Mouse (Mus musculus): ENCODE data around the gene Lin7c.

The Lin7c gene

DNA sequence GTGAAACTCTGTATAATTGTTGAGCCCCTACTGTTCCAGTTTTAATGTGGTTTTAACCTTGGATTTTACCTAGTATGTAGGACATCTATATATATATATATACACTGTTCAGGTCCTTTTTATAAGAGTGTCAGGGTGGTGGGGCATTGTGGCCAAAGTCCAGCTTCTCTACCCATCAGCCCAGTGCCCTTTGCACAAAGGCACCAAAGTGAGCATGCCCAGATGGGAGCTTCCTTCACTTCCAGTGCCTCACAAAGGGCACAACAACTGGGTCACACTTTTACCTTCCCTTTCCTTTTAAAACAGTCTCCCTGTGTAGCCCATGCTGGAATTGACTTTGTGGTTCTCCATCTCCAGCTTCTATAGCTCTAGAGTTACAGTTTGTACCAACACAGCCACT, 23.9 kb downstream of the Lin7c start:
- in situ Hi-C loops (cut with MboI, MseI), result loop anchor here (25.0 kb wide), 1 partner anchor 648 kb away; no protein-coding TSS in a partner anchor

GRCm38 (mm10) chr2:109916782-109917495, 26.3 kb downstream of the Lin7c start:
- in situ Hi-C loops (cut with MboI, MseI), result loop anchor here (5.0 to 25.0 kb wide), 2 partner anchors 100 to 645 kb away; partner anchors contain the start of gene Ccdc34

DNA sequence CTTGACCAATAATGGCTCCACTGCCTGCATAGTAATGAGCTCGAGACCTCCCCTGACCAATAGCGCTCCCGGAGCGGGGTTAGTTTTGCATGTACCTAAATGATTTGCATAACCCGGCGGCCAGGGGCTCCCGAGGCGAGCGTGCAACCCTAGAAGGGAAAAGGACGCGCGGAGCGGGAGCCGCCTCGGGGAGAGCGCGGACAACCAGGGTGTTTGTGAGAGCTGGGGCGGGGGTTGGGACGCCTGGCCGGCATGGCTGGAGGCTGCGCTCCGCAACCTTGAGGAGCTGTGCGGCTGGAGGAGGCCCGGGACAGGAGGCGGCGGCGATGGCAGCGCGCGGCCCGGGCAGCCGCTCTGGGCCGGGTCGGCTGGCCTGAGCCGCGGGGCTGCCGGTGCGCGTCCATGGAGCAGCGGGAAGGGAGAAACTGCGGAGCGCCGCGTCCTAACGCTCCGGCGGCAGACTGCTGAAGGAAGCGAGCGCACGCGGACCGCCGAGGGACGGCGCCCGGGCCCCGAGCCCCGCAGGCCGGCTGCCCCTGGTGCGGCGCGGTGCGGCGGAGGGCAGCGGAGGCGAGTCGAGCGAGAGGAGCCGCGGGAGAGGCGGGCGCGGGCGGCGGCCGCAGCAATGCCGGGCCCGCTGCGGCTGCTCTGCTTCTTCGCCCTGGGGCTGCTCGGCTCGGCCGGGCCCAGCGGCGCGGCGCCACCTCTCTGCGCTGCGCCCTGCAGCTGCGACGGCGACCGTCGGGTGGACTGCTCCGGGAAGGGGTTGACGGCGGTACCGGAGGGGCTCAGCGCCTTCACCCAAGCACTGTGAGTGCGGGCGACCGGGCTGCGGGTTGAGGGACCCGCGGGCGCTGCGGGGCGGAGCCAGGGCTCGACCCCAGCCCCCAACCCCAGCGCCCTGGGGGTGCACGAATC, 27.1 kb downstream of the Lin7c start, which contains the start of gene Lgr4:
Gene Lgr4 (plus strand): TSS at position 152 of the 918 bp plus-strand sequence.
- in situ Hi-C loops (cut with MboI, MseI), result loop anchor here (5.0 to 25.0 kb wide), 2 partner anchors 100 to 645 kb away; partner anchors contain the start of gene Ccdc34

DNA sequence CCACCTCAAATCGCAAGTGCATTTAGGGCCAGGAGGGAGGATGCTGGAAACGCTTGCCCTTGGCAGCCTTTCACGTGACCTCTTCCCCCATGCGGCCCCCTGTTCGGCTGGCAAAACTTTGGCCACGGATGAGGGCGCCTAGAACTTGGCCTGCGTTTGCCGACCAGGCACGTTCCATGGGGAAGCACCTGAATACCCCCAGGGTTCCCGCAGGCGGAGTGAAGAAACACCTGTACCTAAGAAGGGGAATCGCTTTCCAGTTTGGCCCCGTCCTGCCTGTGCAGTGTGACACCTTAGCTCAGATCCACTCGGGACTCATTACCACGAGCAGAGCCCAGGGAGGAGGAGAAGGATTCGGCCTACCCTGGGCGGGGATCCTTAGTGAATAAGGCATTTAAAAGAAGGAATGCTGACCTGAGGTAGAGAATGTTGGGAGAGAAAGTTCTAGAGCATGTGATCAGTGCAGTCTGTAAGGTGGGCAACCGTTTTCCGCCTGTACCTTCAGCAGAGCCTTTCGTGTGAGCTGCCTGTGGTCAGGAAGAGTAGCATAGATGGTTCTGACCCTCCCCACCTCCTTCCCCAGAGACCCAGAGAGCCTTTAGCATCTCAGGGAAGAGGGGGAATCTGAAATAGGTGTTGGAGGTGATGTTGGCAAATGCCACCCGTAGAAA, 28.1 kb downstream of the Lin7c start:
- in situ Hi-C loops (cut with MboI, MseI), result loop anchor here (5.0 to 25.0 kb wide), 2 partner anchors 99 to 644 kb away; partner anchors contain the start of gene Ccdc34

- in situ Hi-C loops (cut with MboI, MseI), result loop anchor here (25.0 kb wide), 1 partner anchor 642 kb away; no protein-coding TSS in a partner anchor
These were observed 29.8 kb downstream of the Lin7c start for GRCm38 (mm10) chr2:109920471-109920870.

DNA sequence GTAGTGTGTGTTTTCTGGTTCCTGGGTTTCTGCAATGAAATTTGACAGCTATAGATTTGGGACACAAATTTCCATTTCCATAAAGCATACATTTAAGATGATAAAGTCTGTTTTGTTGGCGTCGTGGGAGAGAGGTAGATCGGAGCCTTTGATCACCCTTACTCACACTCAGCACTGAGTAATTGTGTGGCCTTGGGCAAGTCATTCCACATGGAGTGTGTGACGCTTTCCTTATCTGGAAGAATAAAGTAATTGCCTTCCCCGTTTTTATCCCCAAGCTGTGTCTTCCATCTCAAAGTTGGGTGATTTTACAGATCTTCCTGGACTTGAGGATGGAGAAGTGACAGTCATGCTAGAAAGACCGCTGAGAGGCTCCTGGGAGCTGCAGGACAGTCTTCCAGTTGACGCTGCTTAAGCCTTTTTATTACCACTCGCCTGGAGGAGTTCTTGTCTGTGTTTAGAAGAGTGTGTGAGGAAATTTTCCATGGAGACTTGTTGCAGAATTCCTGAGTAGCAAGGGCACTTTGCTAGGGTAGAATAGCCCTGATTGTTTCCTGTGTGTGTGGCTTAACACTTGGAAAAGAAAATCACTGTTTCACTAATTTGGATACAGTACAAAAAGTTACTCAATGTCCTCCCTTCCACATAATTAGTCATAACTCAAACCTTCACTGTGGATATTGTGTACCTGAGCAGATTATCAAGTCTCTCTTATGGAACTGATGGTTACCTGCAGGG, 30.8 kb downstream of the Lin7c start:
- in situ Hi-C loops (cut with MboI, MseI), result loop anchor here (25.0 kb wide), 1 partner anchor 641 kb away; no protein-coding TSS in a partner anchor

GRCm38 (mm10) chr2:109922306-109922705, 31.7 kb downstream of the Lin7c start:
- in situ Hi-C loops (cut with MboI, MseI), result loop anchor here (25.0 kb wide), 1 partner anchor 640 kb away; no protein-coding TSS in a partner anchor

GRCm38 (mm10) chr2:109923031-109923430, 32.4 kb downstream of the Lin7c start:
- in situ Hi-C loops (cut with MboI, MseI), result loop anchor here (25.0 kb wide), 1 partner anchor 639 kb away; no protein-coding TSS in a partner anchor

GRCm38 (mm10) chr2:109923945-109924344, 33.3 kb downstream of the Lin7c start:
- in situ Hi-C loops (cut with MboI, MseI), result loop anchor here (25.0 kb wide), 1 partner anchor 638 kb away; no protein-coding TSS in a partner anchor

GRCm38 (mm10) chr2:109926984-109927383, 36.3 kb downstream of the Lin7c start:
- in situ Hi-C loops (cut with MboI, MseI), result no loop called here

DNA sequence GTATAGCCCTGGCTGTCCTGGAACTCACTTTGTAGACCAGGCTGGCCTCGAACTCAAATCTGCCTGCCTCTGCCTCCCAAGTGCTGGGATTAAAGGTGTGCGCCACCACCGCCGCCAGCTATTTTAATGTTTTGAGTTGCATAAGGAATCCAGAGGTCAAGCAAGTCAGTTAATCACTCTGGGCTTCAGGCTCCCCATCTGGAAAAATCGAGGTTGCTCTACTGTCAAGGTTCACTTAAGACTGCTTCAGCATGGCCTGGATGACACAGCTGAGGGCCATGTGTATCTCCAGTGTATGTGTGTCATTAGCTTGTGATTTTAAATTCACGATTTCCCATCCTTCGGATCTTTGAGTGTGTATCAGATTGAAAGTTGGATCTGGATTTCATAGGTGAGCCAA, 36.8 kb downstream of the Lin7c start:
- in situ Hi-C loops (cut with MboI, MseI), result no loop called here

- in situ Hi-C loops (cut with MboI, MseI), result no loop called here
These were observed 37.2 kb downstream of the Lin7c start for GRCm38 (mm10) chr2:109927876-109928275.

DNA sequence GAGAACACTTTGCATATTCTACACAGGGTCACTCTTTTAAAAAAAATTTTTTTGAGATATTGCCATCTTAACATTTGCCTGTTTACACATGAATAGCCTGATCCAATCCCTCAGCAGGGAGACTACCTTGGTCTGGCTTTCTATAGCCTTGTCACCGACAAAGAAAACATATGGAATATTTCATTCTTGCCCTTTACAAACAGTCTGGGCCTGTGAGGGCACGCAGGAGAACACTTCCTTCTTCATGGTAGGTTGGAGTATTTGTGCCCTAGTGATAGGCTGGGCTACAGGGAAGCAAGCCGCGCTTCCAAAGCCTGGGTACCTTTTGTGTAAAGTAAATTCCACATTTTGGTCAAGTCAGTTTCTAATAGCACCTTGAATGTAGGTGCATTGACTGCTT, 38.1 kb downstream of the Lin7c start:
- in situ Hi-C loops (cut with MboI, MseI), result no loop called here

DNA sequence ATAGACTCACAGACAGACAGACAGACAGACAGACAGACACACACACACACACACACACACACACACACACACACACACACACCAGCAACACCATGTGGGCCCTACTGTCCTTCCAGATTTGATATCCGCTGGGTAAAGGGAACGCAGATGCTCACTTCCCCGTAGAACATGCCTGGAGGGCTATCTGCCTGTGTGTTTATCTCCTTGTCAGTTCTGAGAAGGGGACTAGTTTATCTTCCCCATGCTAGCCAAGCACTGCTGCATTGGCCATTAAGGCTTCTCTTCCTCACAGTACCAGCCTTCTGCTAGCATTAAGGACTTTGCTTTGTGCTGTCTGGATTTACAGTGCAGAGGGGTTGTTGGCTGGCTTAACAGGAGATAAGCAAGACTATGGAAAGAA, 38.6 kb downstream of the Lin7c start:
- in situ Hi-C loops (cut with MboI, MseI), result no loop called here

DNA sequence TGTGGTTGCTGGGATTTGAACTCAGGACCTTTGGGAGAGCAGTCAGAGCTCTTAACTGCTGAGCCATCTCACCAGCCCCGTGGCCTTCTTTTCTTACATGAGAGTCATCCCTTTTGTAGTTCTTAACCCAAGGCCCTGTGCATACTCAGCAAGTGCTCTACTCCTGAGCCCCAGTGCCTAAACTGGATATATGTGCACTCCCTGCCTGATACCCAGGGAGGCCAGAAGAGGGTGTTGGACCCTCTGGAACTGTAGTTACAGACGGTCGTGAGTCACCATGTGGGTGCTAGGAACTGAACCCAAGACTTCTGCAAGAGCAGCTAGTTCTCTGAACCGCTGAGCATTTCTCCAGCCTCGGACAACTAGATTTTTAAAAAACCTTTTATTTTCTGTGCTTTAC, 39.7 kb downstream of the Lin7c start:
- in situ Hi-C loops (cut with MboI, MseI), result no loop called here

DNA sequence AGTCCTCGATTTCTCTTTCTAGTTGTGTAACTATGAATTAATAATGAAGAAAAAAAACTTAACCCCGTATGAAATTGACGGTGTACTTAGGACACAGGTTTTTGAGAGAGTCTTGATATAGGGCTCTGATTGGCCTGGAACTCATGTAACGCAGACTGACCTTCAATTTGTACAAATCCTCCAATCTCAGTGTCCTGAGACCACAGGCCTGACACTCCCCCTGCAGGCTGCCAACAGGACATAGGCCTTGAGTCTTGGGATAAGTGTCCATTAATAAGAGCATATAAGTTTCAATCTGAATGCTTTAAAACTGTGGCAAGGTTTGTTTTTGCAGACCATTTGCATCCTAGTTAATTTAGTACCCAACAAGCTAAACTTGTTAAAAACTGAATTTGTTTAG, 40.1 kb downstream of the Lin7c start:
- in situ Hi-C loops (cut with MboI, MseI), result no loop called here

DNA sequence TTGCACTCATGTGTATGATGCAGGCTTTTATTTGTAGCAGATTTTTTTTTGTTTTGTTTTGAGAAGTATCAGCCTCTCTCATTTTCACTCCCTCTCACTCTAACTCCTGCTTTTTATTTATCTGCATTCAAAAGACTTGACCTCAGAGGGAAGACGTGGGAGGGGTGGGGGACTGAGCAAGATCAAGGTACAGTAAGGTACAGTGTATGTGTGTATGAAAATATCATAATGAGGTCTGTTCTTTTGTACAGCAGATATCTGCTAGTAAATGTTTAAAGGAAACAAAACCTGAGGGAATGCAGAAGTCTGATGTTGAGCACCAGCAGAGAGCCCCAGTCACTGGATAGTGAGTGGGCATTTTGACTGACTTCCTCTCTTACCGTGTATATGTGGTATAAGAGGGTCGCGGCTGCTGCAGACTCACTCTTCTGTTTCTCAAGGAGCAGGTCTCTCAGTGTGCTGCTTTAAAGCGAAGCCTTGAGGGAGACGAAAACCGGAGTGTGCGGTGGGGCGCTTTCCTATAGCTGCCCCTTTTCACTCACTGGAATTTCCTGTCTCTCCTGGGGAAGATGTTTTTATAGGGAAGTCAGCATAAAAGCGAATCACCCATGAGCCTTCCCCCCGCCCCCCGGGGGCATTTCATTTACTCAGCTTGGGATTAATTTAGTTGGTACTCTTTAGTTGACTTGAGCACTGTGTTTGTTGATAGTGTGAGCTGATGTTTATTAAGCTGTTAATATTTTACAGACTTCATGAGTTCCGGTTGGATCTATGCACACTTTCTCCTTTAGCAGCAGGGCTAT, 41.5 kb downstream of the Lin7c start:
- in situ Hi-C loops (cut with MboI, MseI), result no loop called here

DNA sequence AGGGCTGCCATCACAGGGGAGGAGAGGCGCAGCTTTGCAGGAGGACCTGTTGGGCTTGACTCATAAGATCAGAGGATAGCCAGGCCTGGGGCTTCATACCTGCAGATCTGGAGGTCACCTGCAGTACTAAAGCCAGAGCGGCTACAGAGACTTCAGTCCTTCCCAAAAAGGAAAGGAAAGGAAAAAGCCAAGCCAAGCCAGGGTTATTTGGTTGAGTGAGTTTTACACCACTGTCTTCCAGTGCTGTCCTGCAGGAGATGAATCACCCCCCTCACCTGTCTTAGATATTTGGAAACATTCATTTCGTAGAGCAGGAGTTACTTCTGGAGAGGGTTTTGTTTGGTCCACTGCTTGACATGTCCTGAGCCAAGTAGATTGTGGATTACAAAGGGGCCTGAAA, 42.5 kb downstream of the Lin7c start:
- in situ Hi-C loops (cut with MboI, MseI), result no loop called here

DNA sequence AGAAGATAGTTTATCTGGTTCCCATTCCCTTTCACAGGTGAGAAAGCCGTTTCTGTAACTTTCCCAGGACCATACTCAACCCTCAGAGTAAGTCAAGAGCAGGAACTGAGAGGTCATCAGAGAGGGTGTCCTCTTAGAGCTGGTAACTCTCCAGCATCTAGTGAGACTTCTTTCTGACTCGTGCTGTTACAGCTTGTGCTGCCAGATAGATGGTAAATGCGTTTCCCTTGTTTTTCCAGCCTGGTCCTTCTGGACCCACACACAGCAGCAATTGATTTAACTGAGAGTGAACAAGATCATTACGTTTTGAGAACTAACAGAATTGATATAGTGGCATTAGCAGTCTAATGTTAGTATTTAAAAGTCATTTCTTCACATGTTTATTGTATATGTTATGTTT, 43.4 kb downstream of the Lin7c start:
- in situ Hi-C loops (cut with MboI, MseI), result no loop called here

- in situ Hi-C loops (cut with MboI, MseI), result no loop called here
These were observed 44.5 kb downstream of the Lin7c start for GRCm38 (mm10) chr2:109935194-109935593.

Measured in T-helper 2 cell (primary cell).